Mouse (Mus musculus) layer of hippocampus, postnatal 10 days (tissue): ENCODE data around the gene Gnmt. TPM values are rescaled to one million over a fixed set of nuclear protein-coding genes. Genes with fewer than 3 reads are reported as not detected.
"Not testable (repeated sequence)": the region's sequence is repeated elsewhere in the genome, so short reads cannot be mapped to it uniquely, and the experiment has no call there.

ENCODE experiments used
- DNase-seq, 2 experiments: peaks; one replicate each; pipeline ENCODE4 v3.0.0; 2021; ENCODE audit warnings: low spot score in 2 of 2
- long read RNA-seq: library from polyadenylated mRNA; stranded (forward); transcript quantifications from one replicate; pipeline ENCODE4 v2.0.0, GENCODE M21; 2023
- total RNA-seq, 2 experiments: library from RNA; stranded (reverse); gene quantifications; 2 replicates each; pipeline ENCODE4 v1.2.3; 2021

Gene Gnmt
- under 1 TPM; 0.33 to 0.59 TPM for total RNA-seq
- long read RNA-seq = 0 reads

DNA sequence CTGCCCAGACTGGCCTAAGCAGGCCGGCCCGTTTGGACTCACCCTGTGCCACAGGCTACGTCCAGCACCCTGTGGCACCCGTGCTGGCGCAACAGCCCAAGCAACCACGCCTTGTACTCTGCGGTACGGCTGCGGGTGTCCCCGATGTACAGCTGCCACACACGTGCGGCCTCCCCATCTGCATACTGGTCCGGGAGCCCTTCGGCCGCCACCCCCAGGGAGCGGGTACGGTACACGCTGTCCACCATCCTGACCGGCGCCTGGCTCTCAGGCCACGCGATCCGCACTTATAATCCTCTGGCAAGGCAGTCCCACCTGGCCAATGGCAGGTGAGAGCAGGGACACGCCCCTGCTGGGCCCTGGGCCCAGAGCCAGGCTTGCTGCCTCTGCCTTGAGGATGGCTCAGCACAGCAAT, at the start of gene Gnmt:
TSS of gene Gnmt (minus strand) at position 265 of the 415 bp plus-strand sequence.
- DNase-seq = no peak

DNA sequence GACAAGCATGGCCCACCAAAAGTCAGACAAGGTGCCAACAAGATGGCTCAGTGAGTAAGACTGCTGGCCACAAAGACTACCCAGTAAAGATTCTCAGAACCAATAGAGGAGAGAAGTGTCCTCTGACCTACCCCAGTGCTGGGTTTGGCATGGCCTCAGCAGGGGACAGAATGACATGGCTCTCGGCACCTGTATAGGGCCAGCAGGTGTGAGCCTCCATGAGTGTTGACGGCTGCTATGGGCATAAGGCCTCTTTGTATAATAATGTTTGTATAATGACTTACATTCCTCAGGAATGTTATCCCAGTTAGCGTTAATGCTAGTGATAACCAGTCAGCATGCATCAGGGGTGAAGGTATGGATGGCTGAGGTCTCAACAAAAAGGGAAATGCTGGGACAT, 47.1 kb upstream of the Gnmt start:
- DNase-seq = no peak

DNA sequence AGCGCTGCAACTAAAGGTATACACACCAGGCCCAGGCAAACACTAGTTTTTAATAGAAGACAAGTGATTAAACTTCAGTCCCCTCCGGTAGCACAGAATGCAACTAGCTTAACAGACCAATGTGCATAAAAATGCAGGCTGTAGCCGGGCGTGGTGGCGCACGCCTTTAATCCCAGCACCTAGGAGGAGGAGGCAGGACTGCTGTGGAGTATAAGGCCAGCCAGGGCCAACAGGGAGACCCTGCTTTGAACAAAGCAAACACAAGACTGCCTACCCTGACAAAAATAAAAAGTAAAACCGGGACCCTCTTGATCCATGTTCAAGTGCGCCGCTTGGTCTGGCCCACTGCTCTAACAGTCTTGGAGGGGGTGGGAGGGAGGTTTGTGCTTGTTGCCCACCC, 46.1 kb upstream of the Gnmt start:
- no peak for DNase-seq

DNA sequence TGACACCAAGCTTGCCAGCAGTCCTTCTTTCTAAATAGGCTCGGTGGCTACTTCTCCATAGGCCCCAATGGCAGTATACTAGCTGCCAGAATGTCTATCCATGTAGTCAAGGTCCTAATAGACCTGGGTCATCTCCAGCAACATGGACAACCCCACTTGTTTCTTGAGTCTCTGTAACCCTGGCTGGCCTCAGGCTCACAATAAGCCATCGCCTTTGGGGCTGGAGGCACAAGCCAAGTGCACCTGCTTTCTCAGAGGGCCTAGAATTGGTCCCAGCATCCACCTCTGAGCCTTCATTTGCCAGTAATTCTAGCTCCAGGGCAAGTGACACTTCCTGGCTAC, 45.1 kb upstream of the Gnmt start:
- DNase-seq = no peak

DNA sequence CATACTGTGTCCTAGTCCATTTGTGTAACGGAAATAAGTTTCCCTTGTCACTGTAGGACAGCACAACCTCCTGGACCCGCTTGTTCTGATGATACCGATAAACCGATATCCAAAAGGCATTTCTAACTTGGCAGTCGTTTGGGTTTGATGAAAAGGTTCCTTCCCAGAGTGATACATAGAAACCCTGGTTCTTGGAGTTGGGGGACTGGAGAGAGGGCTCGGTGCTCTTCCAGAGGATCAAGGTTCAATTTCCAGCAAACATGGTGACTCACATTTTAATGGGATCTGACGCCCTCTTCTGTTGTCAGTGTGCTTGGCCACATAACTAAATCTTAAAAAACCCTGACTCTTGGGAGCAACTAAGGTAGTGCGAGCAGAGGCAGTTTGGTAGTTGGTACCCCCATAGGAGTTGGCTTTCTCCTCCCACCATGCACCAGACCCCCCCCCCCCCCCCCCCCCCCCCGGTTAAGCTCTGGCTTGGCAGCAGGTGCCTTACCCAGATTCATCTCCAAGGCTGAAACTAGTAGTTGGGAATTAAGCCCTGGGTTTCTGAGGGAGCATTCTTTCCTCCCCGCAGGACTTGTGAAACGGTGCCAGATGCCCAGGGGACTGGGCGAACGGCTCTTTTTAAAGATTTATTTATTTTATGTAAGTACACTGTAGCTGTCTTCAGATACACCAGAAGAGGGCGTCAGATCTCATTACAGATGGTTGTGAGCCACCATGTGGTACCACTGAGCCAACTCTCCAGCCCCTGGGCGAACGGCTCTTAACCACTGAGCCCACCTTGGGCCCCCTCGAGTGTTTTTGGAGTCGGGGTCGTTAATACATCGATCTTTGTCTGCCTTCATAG, 44.5 kb upstream of the Gnmt start:
- peak in 1 of 2 experiments; percentile 23 for DNase-seq

DNA sequence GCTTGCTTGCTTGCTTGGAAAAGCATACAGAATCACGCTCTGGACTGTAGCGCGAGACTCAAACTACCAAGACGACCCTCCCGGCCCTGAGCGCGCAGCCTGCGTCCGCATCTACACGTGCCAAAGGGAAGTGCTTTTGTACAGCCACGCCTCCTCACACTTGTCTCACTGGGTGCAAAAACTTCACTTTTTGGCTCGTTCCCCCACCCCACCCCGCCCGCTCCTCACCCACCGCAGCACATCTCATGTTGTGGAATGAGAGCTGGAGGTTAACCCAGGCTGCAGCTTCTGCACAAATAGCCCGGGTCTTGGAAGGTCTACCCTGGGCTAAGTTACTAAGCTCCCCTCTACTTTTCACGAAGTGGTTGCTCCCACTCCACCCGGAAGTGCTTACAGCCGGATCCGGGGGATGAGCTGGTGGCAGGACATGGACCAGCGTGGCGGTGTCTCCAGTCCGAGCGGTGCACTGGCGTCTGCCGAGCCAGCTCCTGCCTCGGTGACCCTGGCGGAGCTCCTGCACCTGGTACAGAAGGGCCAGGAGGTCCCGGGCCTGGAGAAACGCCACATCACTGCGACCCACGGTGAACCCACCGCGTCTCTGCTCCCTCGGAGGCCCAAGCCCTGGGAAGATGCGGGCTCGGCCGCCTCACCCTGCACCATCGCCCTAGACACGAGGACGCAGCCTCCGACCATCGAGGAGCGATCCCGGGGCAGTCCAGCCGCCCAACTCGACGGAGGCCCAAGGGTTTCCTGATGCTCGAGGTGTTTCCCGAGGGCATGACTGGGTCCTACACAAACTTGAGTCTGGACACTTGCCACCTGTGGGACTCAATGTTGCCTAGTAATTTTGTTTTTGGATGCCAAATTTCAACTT, 43.7 kb upstream of the Gnmt start, which contains the start of gene 2310039H08Rik:
TSS of gene 2310039H08Rik (plus strand) at position 232 of the 874 bp plus-strand sequence.
- peak; percentile 81 to 86 for DNase-seq

DNA sequence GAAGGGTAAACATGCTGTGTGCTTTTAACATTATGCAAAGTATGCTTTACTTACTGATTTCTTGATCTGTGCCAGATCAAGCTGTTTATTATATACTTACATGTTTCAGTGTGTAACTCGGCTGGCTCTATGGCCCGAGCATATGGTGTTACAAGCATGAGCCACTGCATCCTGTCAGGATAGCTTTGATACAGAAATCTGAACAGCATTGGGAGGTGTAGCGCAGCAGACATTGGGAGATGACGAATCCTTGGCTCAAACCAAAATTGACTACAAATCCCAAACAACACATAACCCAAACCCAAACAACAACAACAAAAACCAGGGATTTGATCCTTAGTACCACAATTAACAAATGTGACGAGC, 43.1 kb upstream of the Gnmt start:
- DNase-seq = no peak

DNA sequence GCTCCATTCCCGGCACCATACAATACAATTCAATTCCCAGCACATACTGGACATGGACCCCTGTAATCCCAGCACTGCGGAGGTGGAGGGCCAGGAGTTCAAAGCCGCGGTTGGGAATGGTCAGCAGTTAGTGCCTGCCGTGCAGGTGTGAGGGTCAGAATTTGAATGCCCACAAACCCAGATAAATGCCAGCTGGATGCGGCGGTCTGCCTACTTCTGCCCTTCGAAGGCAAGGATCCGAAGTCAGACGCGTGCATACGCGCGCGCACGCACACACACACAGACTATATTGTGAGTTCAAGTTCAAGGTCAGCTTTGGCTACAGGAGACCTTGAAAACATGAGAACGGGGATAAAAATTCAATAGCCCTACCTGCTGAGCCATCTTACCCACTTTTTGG, 42.6 kb upstream of the Gnmt start:
- no peak for DNase-seq

DNA sequence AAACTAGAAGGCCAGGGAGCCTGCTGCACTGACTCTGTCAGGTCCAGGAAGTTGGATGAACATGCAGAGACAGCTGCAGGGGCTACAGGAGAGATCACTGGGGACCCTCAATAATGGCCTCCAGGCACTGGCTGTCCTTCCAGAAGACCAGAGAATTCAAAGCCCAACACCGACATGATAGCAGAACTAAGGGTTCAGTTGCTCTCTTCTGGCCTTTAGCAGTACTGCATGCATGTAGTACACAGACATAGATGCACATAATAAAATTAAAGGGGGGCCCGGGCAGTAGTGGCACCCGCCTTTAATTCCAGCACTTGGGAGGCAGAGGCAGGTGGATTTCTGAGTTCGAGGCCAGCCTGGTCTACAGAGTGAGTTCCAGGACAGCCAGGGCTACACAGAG, 42.1 kb upstream of the Gnmt start:
- DNase-seq = no peak

DNA sequence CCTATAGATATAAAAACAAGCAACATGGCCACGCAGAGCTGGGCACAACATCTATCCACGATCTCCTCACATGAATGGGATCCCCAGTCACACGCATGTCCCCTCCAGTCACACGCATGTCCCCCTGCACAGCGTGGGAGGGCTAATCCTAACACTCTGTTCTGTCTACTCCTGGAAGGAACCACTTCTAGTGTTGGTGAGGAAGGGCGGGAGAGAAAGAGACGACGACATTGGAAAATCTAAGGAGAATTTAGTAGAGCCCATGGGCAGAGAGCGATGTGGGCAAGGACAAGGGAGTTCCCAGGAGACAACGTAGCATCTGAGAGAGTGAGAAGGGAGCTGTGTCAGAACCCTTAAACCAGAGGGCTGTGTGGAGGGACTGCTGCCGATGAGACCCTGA, 41.6 kb upstream of the Gnmt start:
- no peak for DNase-seq

DNA sequence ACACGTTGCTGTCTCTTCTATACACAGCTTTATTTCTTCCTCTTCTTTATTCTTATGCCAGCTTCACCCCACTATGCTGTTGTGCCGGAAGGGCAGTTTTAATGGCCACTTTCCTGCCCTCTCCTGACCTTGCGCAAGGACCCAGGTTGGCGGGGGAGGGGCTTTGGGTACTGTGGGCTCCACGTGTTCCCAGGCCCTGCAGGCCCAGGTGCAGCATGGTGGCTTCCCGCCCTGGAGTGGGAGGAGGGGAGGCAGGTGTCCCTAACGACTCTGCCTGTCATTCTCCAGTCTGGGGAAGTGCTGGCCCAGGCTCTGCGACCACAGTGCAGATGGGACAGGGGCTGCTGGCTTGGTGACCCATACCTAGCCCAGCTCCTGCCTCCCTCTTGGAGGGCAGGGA, 38.9 kb upstream of the Gnmt start:
- DNase-seq = no peak

DNA sequence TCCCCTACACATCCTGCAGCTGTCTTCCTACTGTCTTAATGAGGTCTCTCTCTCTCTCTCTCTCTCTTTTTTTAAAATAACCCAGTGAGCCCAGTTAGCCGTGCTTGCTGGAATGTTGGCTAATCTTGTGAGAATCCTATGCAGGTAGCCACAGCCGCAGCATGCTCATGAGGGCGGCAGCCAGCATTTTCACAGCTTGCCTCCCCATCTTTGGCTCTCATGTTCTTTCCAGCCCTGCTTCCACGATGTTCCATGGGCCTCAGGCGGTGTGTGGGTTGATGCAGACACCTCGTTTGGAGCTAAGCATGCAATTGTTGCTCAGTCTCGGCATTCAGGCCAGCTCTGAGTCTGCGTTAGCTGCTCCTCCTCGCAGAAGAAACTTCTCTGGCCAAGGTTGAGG, 35.9 kb upstream of the Gnmt start:
- not testable (repeated sequence) for DNase-seq

DNA sequence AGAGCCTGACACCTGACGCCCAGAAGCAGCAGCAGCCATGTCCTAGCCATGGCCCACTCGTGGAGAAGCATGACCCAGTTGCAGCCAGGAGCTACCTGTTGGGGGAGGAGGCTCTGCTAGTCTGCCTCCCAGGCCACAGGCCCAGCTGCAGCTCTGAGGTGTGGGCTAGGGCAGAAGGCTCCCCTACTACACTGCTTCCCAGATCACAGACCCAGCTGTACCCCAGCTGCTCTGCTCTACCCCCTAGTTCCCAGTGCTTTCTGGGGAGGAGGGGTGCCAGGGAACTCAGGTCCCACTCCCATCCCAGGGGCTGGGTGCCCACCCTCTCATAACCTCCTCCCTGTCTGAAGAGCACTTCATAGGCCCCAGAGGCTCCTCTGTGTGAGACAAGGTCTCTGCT, 34.6 kb upstream of the Gnmt start, which contains the start of gene Ptcra:
TSS of gene Ptcra (minus strand) at position 169 of the 400 bp plus-strand sequence.
- DNase-seq = no peak

DNA sequence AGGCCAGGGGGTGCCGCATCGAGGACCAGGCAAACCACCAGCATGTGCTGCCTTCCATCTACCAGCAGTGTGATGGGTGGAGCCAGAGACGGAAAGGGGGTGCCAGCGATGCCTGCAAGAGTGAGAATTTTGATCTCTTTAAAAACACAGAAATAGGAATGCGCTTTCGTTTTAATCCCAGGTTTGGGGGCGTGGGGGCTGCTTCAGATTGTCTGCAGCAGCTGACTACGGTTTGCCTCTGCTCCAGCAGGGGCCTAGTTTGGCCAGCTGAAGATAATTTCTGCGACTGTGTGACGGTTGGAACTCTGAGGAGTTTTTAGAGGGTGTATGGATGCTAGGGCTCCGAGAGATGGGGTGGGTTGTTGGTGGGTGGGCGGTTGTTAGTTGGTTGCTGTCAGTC, 29.8 kb upstream of the Gnmt start:
- no peak for DNase-seq

DNA sequence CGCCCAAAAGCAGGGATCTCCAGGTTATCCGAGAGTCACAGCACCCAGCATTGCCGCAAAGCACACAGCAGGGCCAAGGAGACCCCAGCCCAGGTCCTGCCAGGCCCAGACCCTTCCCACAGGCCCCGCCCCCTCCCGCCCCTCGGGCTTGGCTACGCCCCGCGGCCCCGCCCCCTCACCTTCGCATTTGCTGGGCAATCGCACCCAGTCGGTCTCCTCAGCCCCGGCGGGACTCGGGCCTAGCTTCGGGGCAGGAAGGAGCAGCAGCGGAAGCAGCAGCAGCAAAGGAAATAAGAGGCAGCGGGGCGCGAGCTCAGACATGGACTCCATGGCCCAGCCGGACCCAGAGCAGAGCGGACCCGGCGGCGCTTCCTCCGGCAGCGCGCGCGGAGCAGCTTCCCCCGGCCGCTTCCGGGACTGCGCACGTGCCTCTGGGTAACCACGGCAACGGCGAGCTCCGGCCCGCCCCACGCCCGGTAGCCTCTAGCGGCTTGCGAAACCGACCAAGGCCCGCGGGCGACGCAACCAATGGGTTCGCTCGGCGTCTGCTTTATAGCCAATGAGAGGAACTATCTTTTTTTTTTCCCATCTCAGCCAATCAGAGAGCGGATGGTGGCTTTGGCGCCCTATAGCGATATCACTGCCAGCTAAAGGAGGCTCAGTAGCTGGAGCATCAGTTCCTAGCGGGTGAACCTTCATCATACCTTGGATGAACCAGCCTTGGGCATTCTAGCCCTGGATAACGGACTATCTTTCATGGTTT, 23.0 kb upstream of the Gnmt start, which contains the start of gene Cnpy3:
TSS of gene Cnpy3 (minus strand) at position 421 of the 763 bp plus-strand sequence.
- DNase-seq = peak; percentile 94 to 97

DNA sequence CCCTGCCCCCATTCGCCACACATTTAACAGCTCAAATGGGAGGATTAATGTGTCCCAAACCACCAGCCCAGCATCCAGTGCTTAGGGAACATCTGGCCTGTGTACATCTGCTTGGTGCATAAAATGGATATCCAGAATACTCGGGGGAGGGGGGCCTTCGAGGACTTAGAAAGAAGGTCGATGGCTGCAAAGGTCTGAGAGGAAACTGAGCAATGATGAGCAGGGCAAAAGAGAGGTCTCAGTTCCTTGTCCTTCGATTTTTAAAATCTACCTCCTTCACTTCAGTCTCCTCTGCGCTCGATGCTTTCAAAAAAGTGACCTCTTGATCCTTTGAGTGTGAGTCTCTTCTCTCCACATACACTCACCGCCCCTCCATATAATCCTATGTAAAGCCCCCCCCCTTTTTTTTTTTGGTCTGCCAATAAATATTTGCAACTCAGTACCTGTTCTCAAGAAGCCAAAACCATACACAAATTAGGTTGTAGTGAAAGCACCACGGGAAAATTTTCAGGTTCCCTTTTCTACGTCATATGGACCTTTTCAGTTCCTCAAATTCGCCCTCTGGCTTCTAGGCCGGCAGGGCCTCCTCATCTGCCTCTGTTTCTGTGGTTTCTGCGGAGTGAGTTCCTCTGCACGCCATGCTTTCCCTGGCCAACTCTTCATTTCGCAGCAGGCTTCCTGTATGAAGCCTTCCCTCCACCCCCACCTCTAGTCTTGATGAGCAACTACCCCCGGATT, 22.3 kb upstream of the Gnmt start:
- DNase-seq = no peak

DNA sequence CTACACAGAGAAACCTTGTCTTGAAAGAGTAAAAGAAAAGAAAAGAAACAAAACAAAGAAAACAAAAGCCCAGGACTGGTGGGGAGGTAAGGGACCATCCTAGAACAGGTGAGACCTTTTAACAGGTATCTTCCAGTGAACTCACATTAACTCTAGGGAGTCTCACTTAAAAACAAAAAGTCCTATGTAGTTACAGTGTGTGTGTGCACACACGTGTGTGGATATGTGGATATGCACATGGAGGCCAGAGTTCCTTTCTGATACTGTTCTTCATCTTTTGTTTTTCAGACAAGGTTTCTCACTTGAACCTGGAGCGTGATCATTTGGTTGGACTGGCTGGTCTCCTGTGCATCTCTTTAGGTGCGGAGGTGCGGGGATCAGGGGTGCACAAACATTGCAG, 21.6 kb upstream of the Gnmt start:
- no peak for DNase-seq

DNA sequence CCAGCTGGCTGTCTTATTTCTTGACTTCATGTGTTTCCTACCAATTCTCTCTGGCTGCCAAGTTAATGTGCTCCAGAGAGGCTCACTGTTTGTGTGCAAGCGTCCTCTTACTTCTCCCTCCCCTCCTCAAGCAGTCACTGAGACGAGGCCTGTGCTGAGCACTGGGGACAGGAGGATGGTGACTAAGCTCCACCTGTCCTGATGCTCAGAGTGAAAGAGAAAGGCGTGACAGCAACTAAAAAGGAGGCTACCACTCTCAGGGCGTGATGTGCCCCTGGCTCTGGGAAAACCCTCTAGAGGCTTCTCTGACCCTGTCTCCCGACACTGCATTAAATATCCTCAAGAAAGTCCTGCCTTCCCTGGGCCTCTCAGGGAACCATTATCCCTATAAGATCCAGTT, 20.3 kb upstream of the Gnmt start:
- DNase-seq = no peak

DNA sequence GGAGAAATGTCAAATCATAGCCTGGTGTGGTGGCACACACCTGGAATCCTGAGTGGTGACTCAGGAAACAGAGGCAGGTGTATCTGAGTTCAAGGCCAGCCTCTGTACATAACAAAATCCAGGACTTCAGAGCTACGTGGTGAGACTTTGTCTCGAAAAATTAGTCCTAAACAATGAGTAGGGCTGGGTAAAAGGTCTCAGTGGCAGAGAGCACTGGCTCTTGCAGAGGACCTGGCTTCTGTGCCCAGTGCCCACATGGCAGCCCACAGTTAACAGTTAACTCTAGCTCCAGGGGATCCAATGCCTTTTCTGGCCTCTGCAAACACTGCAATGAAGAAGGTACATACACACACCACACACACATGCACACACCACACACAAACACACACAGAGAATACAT, 18.8 kb upstream of the Gnmt start:
- no peak for DNase-seq

DNA sequence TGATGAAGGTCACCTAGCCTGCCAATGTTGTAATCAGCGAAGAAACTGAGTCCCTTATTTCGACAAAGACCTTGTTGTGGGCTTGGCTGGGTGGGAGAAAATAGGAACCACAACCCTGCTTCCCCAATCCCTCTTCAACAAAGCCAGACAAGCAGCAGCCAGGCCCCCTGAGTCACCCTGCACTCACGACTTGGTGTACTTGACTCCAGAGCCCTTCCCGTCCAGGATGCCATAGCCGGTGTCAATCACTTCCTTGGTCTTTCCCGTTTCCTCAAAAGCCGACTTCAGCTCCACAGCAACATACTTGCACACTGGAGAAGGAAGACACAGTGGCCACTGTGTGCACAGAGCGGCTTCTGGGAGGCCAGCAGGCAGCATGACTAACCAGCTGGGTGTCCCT, 18.3 kb upstream of the Gnmt start:
- DNase-seq = no peak

DNA sequence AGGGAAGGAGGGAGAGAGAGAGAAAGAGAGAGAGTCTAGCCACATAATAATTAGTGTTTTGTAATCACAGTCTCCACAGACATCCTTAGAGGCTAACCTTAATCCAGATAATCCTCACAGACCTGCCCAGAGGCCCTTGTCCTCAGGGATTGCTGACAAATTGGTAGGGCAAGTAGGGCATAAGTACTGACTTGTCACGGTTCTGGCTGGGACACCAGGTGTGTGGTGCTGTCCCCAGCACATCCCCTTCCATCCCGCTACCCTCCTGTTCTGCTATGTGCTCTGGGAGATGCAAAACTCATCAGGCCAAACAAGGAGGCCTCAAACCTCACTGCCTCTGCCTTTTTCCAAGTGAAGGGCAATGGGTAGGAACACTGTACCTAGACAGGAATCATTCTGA, 16.5 kb upstream of the Gnmt start:
- DNase-seq = no peak
